Mouse (Mus musculus): ENCODE measurements at regions not wholly inside any gene's neighbourhood (a gene's known extent, or its start where the extent isn't known, plus 50 kb on each side); places are given as distances from the start of the nearest gene placed in this dataset.

GRCm38 (mm10) chr13:26424513-26424912, 345.5 kb downstream of the Hdgfl1 start:
- no peak overlapping the region for H3K27ac ChIP-seq (ENCODE audit: control insufficient read depth, low read depth, low read length)
- no peak overlapping the region for H3K4me3 ChIP-seq (ENCODE audit: control insufficient read depth in 1 of 2, insufficient read depth in 1 of 2, low read depth in 2 of 2, low read length in 2 of 2)
- no peaks in the 10 kb centered on the region for H3K27me3 ChIP-seq (ENCODE audit: control insufficient read depth in 1 of 2, insufficient read depth in 2 of 2, low read length in 2 of 2)
- H3K79me2 ChIP-seq (ENCODE audit: control insufficient read depth, insufficient read depth, low read length, poor library complexity) = no peaks in the 10 kb centered on the region
- DNase-seq (ENCODE audit: low read depth, low spot score) = no peak
- H3K9me3 ChIP-seq (replicated peaks; ENCODE audit: insufficient read depth, low read length) = no peaks in the 10 kb centered on the region
- TF ChIP-seq ETS1 (IDR thresholded peaks at IDR 0.05; ENCODE audit: low read depth, low read length) = no peak
- TF ChIP-seq JUND (IDR thresholded peaks at IDR 0.05; ENCODE audit: low read depth, low read length) = no peak
- no peak for TF ChIP-seq E2F4 (IDR thresholded peaks at IDR 0.05; ENCODE audit: borderline replicate concordance, low read depth, low read length)
- TF ChIP-seq CTCF (IDR thresholded peaks at IDR 0.05 in 2 of 3, conservative IDR thresholded peaks at IDR 0.05 in 1 of 3; ENCODE audit: control insufficient read depth in 1 of 3, insufficient read depth in 1 of 3, low read depth in 2 of 3, low read length in 3 of 3, poor library complexity in 1 of 3, severe bottlenecking in 1 of 3) = no peak
- TF ChIP-seq ELF1 (IDR thresholded peaks at IDR 0.05; ENCODE audit: low read depth, low read length) = no peak
- TF ChIP-seq EP300 (IDR thresholded peaks at IDR 0.05; ENCODE audit: low read depth in 1 of 2, low read length in 2 of 2) = no peak
- no peak for TF ChIP-seq KAT2A (conservative IDR thresholded peaks at IDR 0.05; ENCODE audit: low read depth, low read length)
- TF ChIP-seq HCFC1 (IDR thresholded peaks at IDR 0.05; ENCODE audit: low read depth, low read length) = no peak
- no peak for TF ChIP-seq SIN3A (IDR thresholded peaks at IDR 0.05; ENCODE audit: low read length)
- no peak for TF ChIP-seq UBTF (IDR thresholded peaks at IDR 0.05; ENCODE audit: borderline replicate concordance, insufficient read depth, low read depth, low read length)
- no peak for TF ChIP-seq CHD1 (IDR thresholded peaks at IDR 0.05; ENCODE audit: low read depth, low read length)
- TF ChIP-seq ZMIZ1 (IDR thresholded peaks at IDR 0.05; ENCODE audit: low read depth, low read length) = no peak
- no peak for TF ChIP-seq MEF2A (IDR thresholded peaks at IDR 0.05; ENCODE audit: extremely low read depth, insufficient replicate concordance, low read depth, low read length, poor library complexity, severe bottlenecking)
- TF ChIP-seq MXI1 (IDR thresholded peaks at IDR 0.05; ENCODE audit: low read depth, low read length) = no peak
- no peak for TF ChIP-seq MYC (IDR thresholded peaks at IDR 0.05; ENCODE audit: low read depth, low read length)
- no peak for TF ChIP-seq NELFE (IDR thresholded peaks at IDR 0.05; ENCODE audit: low read depth, low read length)
- TF ChIP-seq MAZ (IDR thresholded peaks at IDR 0.05; ENCODE audit: low read depth, low read length) = no peak
- no peaks in the 10 kb centered on the region for H3K4me1 ChIP-seq (ENCODE audit: control insufficient read depth in 1 of 2, insufficient read depth in 2 of 2, low read length in 2 of 2)
- no peak overlapping the region for H3K9ac ChIP-seq (ENCODE audit: control insufficient read depth, low read depth, low read length, poor library complexity, severe bottlenecking)
- no peaks in the 10 kb centered on the region for H3K36me3 ChIP-seq (ENCODE audit: control insufficient read depth in 1 of 2, insufficient read depth in 2 of 2, low read length in 2 of 2)

- TF ChIP-seq BHLHE40 (IDR thresholded peaks at IDR 0.05; ENCODE audit: borderline replicate concordance, low read depth, low read length) (no peak), SIN3A (IDR thresholded peaks at IDR 0.05; ENCODE audit: low read length) (no peak), MEF2A (IDR thresholded peaks at IDR 0.05; ENCODE audit: extremely low read depth, insufficient replicate concordance, low read depth, low read length, poor library complexity, severe bottlenecking) (no peak), MXI1 (IDR thresholded peaks at IDR 0.05; ENCODE audit: low read depth, low read length) (no peak), ETS1 (IDR thresholded peaks at IDR 0.05; ENCODE audit: low read depth, low read length) (no peak), NRF1 (IDR thresholded peaks at IDR 0.05; ENCODE audit: insufficient read depth, low read depth, low read length, poor library complexity, severe bottlenecking) (no peak), RAD21 (IDR thresholded peaks at IDR 0.05; ENCODE audit: low read depth, low read length) (no peak), ZMIZ1 (IDR thresholded peaks at IDR 0.05; ENCODE audit: low read depth, low read length) (no peak), ZNF384 (IDR thresholded peaks at IDR 0.05; ENCODE audit: low read depth, low read length) (no peak), CHD2 (IDR thresholded peaks at IDR 0.05; ENCODE audit: low read length) (no peak), MAFK (IDR thresholded peaks at IDR 0.05; ENCODE audit: borderline replicate concordance, low read depth, low read length) (no peak), NELFE (IDR thresholded peaks at IDR 0.05; ENCODE audit: low read depth, low read length) (no peak), JUND (IDR thresholded peaks at IDR 0.05; ENCODE audit: low read depth, low read length) (no peak), ELF1 (IDR thresholded peaks at IDR 0.05; ENCODE audit: low read depth, low read length) (no peak), RCOR1 (IDR thresholded peaks at IDR 0.05; ENCODE audit: low read depth, low read length) (no peak)
- Histone ChIP-seq H3K9me3 (replicated peaks; ENCODE audit: insufficient read depth, low read length) (no peaks in the 10 kb centered on the region), H3K79me2 (ENCODE audit: control insufficient read depth, insufficient read depth, low read length, poor library complexity) (no peaks in the 10 kb centered on the region), H3K4me1 (ENCODE audit: control insufficient read depth in 1 of 2, insufficient read depth in 2 of 2, low read length in 2 of 2) (no peaks in the 10 kb centered on the region), H3K36me3 (ENCODE audit: control insufficient read depth in 1 of 2, insufficient read depth in 2 of 2, low read length in 2 of 2) (no peaks in the 10 kb centered on the region), H3K4me3 (ENCODE audit: control insufficient read depth in 1 of 2, insufficient read depth in 1 of 2, low read depth in 2 of 2, low read length in 2 of 2) (no peak overlapping the region), H3K27me3 (ENCODE audit: control insufficient read depth in 1 of 2, insufficient read depth in 2 of 2, low read length in 2 of 2) (no peaks in the 10 kb centered on the region), H3K27ac (ENCODE audit: control insufficient read depth, low read depth, low read length) (no peak overlapping the region), H3K9ac (ENCODE audit: control insufficient read depth, low read depth, low read length, poor library complexity, severe bottlenecking) (no peak overlapping the region)
- no peak for DNase-seq (ENCODE audit: low read depth, low spot score)
These were observed 364.2 kb downstream of the Hdgfl1 start for GRCm38 (mm10) chr13:26405757-26406156.

Data from MEL (cell line).